Mouse (Mus musculus) skeletal muscle tissue, postnatal 0 days (tissue): ENCODE results near the gene Olfr619. TPM values are rescaled to one million over a fixed set of nuclear protein-coding genes. Genes with fewer than 3 reads are reported as not detected.

ENCODE experiments used
- microRNA-seq, 2 experiments: library from miRNA; unstranded; fragments of <30 nt; microRNA quantifications; one replicate each; pipeline ENCODE4; 2016
- polyA plus RNA-seq: library from polyadenylated mRNA; unstranded; fragments of >200 nt; fragmentation: Nextera tagmentation; extraction: Ambion mirVana; gene quantifications from 2 replicates; pipeline ENCODE4 v1.2.1, GENCODE M21; 2015

Gene Olfr619
- polyA plus RNA-seq, result not detected in 2 replicates

GRCm38 (mm10) chr7:103600275-103600674, at the start of gene Olfr619:
Gene Olfr619, plus strand, starts transcription at chr7:103600575.

GRCm38 (mm10) chr7:103555779-103556178, 44.6 kb upstream of the Olfr619 start, which contains the start of gene Olfr615:
Gene Olfr615, plus strand, starts transcription at chr7:103556079.

GRCm38 (mm10) chr7:103569043-103569442, 31.3 kb upstream of the Olfr619 start, which contains the start of gene Olfr616:
Gene Olfr616, minus strand, starts transcription at chr7:103569143.

GRCm38 (mm10) chr7:103572761-103573160, 27.6 kb upstream of the Olfr619 start, which contains the start of gene Olfr617:
Gene Olfr617, plus strand, starts transcription at chr7:103573061.

GRCm38 (mm10) chr7:103589803-103590202, 10.6 kb upstream of the Olfr619 start, which contains the start of gene Olfr618:
Gene Olfr618, plus strand, starts transcription at chr7:103590103.

GRCm38 (mm10) chr7:103612434-103612833, 12.1 kb downstream of the Olfr619 start, which contains the start of gene Olfr620:
Gene Olfr620, minus strand, starts transcription at chr7:103612534.

GRCm38 (mm10) chr7:103642602-103643001, 42.2 kb downstream of the Olfr619 start, which contains the start of gene Olfr622:
Gene Olfr622, minus strand, starts transcription at chr7:103642702.

Small RNA genes lying within 50 kb of the gene (microRNA-seq; reads per million reads assigned to microRNA genes)
- gene Gm26506, result 0 reads per million in 2 experiments

Other genes starting within 250 kb of the Olfr619 start
- gene Olfr601, start 237.9 kb upstream of the Olfr619 start, polyA plus RNA-seq, result not detected in 2 replicates
- gene Olfr603, start 214.4 kb upstream of the Olfr619 start, polyA plus RNA-seq, result not detected in 2 replicates
- not detected in 2 replicates for gene Usp17lc, start 185.5 kb upstream of the Olfr619 start, polyA plus RNA-seq
- gene Olfr605, start 155.1 kb upstream of the Olfr619 start, polyA plus RNA-seq, result not detected in 2 replicates
- not detected in 2 replicates for gene Olfr606, start 151.5 kb upstream of the Olfr619 start, polyA plus RNA-seq
- gene Olfr607, start 136.4 kb upstream of the Olfr619 start, polyA plus RNA-seq, result not detected in 2 replicates
- gene Olfr608, start 130.7 kb upstream of the Olfr619 start, polyA plus RNA-seq, result not detected in 2 replicates
- not detected in 2 replicates for gene Olfr609, start 102.5 kb upstream of the Olfr619 start, polyA plus RNA-seq
- not detected in 2 replicates for gene Olfr610, start 88.5 kb upstream of the Olfr619 start, polyA plus RNA-seq
- gene Olfr611, start 79.7 kb upstream of the Olfr619 start, polyA plus RNA-seq, result not detected in 2 replicates
- gene Olfr612, start 57.9 kb upstream of the Olfr619 start, polyA plus RNA-seq, result not detected in 2 replicates
- gene Olfr613, start 52.5 kb upstream of the Olfr619 start, polyA plus RNA-seq, result not detected in 2 replicates
- not detected in 2 replicates for gene Olfr615, start 44.5 kb upstream of the Olfr619 start, polyA plus RNA-seq
- not detected in 2 replicates for gene Olfr616, start 31.4 kb upstream of the Olfr619 start, polyA plus RNA-seq
- not detected in 2 replicates for gene Olfr617, start 27.5 kb upstream of the Olfr619 start, polyA plus RNA-seq
- gene Olfr618, start 10.5 kb upstream of the Olfr619 start, polyA plus RNA-seq, result not detected in 2 replicates
- not detected in 2 replicates for gene Olfr620, start 12.0 kb downstream of the Olfr619 start, polyA plus RNA-seq
- not detected in 2 replicates for gene Olfr622, start 42.1 kb downstream of the Olfr619 start, polyA plus RNA-seq
- gene Olfr623, start 63.1 kb downstream of the Olfr619 start, polyA plus RNA-seq, result not detected in 2 replicates
- gene Olfr624, start 70.6 kb downstream of the Olfr619 start, polyA plus RNA-seq, result 0.03 and 0.06 TPM in 2 replicates
- gene Olfr625-ps1, start 82.1 kb downstream of the Olfr619 start, polyA plus RNA-seq, result not detected in 2 replicates
- gene Olfr243, start 114.1 kb downstream of the Olfr619 start, polyA plus RNA-seq, result not detected in 2 replicates
- gene Olfr628, start 129.8 kb downstream of the Olfr619 start, polyA plus RNA-seq, result not detected in 2 replicates
- not detected in 2 replicates for gene Olfr629, start 144.4 kb downstream of the Olfr619 start, polyA plus RNA-seq
- not detected in 2 replicates for gene Olfr630, start 156.8 kb downstream of the Olfr619 start, polyA plus RNA-seq
- gene Olfr69, start 171.0 kb downstream of the Olfr619 start, polyA plus RNA-seq, result not detected in 2 replicates
- not detected in 2 replicates for gene Olfr68, start 179.1 kb downstream of the Olfr619 start, polyA plus RNA-seq
- not detected in 2 replicates for gene Olfr67, start 191.2 kb downstream of the Olfr619 start, polyA plus RNA-seq
- 421 and 497 TPM in 2 replicates for gene Hbb-bt, start 213.4 kb downstream of the Olfr619 start, polyA plus RNA-seq
- 1,956 and 2,204 TPM in 2 replicates for gene Hbb-bs, start 227.5 kb downstream of the Olfr619 start, polyA plus RNA-seq
- gene Hbb-bh2, start 239.9 kb downstream of the Olfr619 start, polyA plus RNA-seq, result not detected in 2 replicates
- gene Hbb-bh1, start 242.6 kb downstream of the Olfr619 start, polyA plus RNA-seq, result not detected in 2 replicates